Mouse (Mus musculus): ENCODE results near the gene Klrk1. TPM values are rescaled to one million over a fixed set of nuclear protein-coding genes. Genes with fewer than 3 reads are reported as not detected.

Klrk1 gene
- polyA plus RNA-seq, 1 experiment: not detected

DNA sequence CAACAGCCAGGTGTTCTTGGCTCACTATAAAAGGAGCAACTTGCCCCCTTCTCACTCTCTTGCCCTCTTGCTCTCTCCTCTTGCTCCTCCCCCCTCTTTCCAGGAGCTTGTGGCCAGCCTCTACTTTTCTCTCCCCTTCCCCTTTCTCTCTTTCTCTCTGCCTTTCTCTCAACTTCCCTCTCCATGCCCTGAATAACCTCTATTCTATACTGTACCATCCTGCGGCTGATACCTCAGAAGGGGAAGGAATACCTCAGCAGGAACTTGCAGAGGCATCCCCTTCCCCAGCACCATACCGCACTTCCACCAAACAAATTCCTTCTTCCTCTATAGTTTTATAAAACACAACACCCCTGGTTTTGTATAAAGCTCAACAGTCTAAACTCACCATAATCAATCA, 58.4 kb downstream of the Klrk1 start:
- H3K4me3 ChIP-seq (ENCODE audit: insufficient read depth, poor library complexity, severe bottlenecking): no peak overlapping the region
- H3ac ChIP-seq (ENCODE audit: control insufficient read depth, insufficient read length, low read depth): no peak overlapping the region
- H3K27me3 ChIP-seq (ENCODE audit: control insufficient read depth, insufficient read depth, insufficient read length): no peaks in the 10 kb centered on the region
- TF ChIP-seq MAX (IDR thresholded peaks at IDR 0.05) (no peak), CEBPB (IDR thresholded peaks at IDR 0.05; ENCODE audit: low read depth) (no peak), MYOG (IDR thresholded peaks at IDR 0.05; ENCODE audit: control insufficient read depth, extremely low read depth, insufficient read length) (no peak), USF1 (IDR thresholded peaks at IDR 0.05; ENCODE audit: low read depth) (no peak), CTCF (IDR thresholded peaks at IDR 0.05; ENCODE audit: control insufficient read depth, insufficient read depth, insufficient read length) (no peak), MYOD1 (IDR thresholded peaks at IDR 0.05; ENCODE audit: control insufficient read depth, insufficient read length, low read depth) (no peak), FOSL1 (IDR thresholded peaks at IDR 0.05; ENCODE audit: insufficient read depth, low read length, poor library complexity, severe bottlenecking) (no peak)
- H3K79me2 ChIP-seq (ENCODE audit: control insufficient read depth, insufficient read depth): no peaks in the 10 kb centered on the region
- H3K36me3 ChIP-seq (ENCODE audit: control insufficient read depth, insufficient read depth): no peaks in the 10 kb centered on the region
- H3K79me3 ChIP-seq (ENCODE audit: low read depth): no peaks in the 10 kb centered on the region

Other genes starting within 250 kb of the Klrk1 start
- gene Clec12b, start 238.0 kb downstream of the Klrk1 start, polyA plus RNA-seq (2012; fragmentation: generic; extraction: Trizol): not detected
- gene Clec1b, start 226.6 kb downstream of the Klrk1 start, polyA plus RNA-seq (2012; fragmentation: generic; extraction: Trizol): not detected
- not detected for gene Clec9a, start 215.0 kb downstream of the Klrk1 start, polyA plus RNA-seq (2012; fragmentation: generic; extraction: Trizol)
- gene Clec1a, start 171.9 kb downstream of the Klrk1 start, polyA plus RNA-seq (2012; fragmentation: generic; extraction: Trizol): 0.18 TPM
- 0.99 TPM for gene Olr1, start 116.7 kb downstream of the Klrk1 start, polyA plus RNA-seq (2012; fragmentation: generic; extraction: Trizol)
- gene Tmem52b, start 111.3 kb downstream of the Klrk1 start, polyA plus RNA-seq (2012; fragmentation: generic; extraction: Trizol): 0.02 TPM
- gene Gabarapl1, start 90.7 kb downstream of the Klrk1 start, polyA plus RNA-seq (2012; fragmentation: generic; extraction: Trizol): 64.3 TPM
- not detected for gene Klre1, start 46.0 kb downstream of the Klrk1 start, polyA plus RNA-seq (2012; fragmentation: generic; extraction: Trizol)
- not detected for gene Klrd1, start 32.1 kb downstream of the Klrk1 start, polyA plus RNA-seq (2012; fragmentation: generic; extraction: Trizol)
- gene Klrc3, start 19.5 kb upstream of the Klrk1 start, polyA plus RNA-seq (2012; fragmentation: generic; extraction: Trizol): not detected
- gene Klrc2, start 36.8 kb upstream of the Klrk1 start, polyA plus RNA-seq (2012; fragmentation: generic; extraction: Trizol): not detected
- not detected for gene Klrc1, start 55.1 kb upstream of the Klrk1 start, polyA plus RNA-seq (2012; fragmentation: generic; extraction: Trizol)
- not detected for gene Klri1, start 93.3 kb upstream of the Klrk1 start, polyA plus RNA-seq (2012; fragmentation: generic; extraction: Trizol)
- not detected for gene Klri2, start 116.6 kb upstream of the Klrk1 start, polyA plus RNA-seq (2012; fragmentation: generic; extraction: Trizol)
- gene Gm156, start 160.4 kb upstream of the Klrk1 start, polyA plus RNA-seq (2012; fragmentation: generic; extraction: Trizol): not detected
- gene Gm17631, start 238.8 kb upstream of the Klrk1 start, polyA plus RNA-seq (2012; fragmentation: generic; extraction: Trizol): not detected